Mouse (Mus musculus) urinary bladder, postnatal 4 days (tissue): ENCODE measurements at regions not wholly inside any gene's neighbourhood (a gene's known extent, or its start where the extent isn't known, plus 50 kb on each side); places are given as distances from the start of the nearest gene placed in this dataset.

Experiments used
- DNase-seq, 2 experiments: peaks; one replicate each; pipeline ENCODE4 v3.0.0; 2021 to 2022; ENCODE audit warnings: low spot score in 2 of 2

DNA sequence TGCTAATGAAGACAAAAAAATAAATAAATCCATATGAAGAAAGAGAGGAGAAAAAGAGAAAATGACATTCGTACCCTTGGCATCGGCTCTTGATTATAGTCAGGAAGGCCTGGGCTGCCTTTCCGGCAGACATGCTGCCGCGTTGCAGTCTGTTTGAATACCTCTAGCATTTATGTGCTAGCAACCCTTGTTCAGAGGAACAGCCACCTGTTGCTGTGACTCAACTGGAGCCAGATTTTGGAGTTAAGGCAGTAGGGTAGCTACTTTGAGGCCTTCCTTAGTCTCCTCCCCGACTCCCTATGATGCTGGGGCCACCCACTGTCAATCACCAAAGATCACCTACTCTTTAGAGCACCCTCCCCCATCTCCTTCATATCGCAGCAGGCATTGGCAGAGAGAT lies 148.5 kb upstream of the Cops8 start:
- DNase-seq: no peak

- DNase-seq: no peak
Observed at GRCm38 (mm10) chr1:90457396-90457795, 145.4 kb upstream of the Cops8 start.

- DNase-seq: no peak
Observed at GRCm38 (mm10) chr1:90458176-90458575, 144.6 kb upstream of the Cops8 start.

- DNase-seq: no peak
Observed at GRCm38 (mm10) chr1:90461699-90462098, 141.1 kb upstream of the Cops8 start.

- DNase-seq: no peak
Observed at GRCm38 (mm10) chr1:90463302-90463701, 139.5 kb upstream of the Cops8 start.

- no peak for DNase-seq
Observed at GRCm38 (mm10) chr1:90467646-90468045, 135.1 kb upstream of the Cops8 start.

GRCm38 (mm10) chr1:90470996-90471395 lies 131.8 kb upstream of the Cops8 start:
- no peak for DNase-seq

GRCm38 (mm10) chr1:90471806-90472205 lies 131.0 kb upstream of the Cops8 start:
- no peak for DNase-seq

DNA sequence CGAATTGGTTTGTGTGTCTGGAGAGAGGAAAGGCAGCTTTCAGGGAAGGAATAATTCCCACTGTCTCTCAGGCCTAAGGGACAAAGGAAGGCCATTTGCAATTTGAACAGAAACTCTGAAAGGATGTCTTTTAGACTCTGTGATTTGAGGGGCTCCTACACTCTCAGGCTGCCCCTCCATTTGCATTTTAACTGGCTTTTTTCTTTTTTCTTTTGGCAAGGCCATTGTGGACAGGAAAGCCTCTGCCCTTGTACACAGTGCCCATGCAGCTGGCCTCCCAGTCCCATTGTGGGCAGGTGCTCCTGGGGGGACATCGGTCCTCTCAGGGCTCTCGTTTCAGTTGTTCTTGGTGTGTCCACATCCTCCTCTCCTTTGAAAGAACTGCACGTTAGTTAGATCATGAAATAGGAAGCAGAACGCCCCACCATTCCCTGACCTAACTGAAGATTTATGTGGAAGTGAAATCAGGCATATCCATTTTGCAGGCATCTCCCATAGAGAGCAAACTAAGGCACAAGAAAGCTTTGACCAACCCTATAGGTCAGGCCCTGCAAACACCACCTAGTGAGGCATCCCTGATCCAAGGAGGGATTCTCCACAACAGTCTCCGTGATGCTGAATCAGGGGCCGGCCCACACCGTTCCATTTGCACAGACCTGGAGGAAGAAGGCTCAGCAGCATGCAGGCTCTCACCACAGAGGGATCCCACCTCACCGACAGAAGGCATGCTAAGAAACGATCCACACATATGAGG lies 127.5 kb upstream of the Cops8 start:
- DNase-seq: no peak

DNA sequence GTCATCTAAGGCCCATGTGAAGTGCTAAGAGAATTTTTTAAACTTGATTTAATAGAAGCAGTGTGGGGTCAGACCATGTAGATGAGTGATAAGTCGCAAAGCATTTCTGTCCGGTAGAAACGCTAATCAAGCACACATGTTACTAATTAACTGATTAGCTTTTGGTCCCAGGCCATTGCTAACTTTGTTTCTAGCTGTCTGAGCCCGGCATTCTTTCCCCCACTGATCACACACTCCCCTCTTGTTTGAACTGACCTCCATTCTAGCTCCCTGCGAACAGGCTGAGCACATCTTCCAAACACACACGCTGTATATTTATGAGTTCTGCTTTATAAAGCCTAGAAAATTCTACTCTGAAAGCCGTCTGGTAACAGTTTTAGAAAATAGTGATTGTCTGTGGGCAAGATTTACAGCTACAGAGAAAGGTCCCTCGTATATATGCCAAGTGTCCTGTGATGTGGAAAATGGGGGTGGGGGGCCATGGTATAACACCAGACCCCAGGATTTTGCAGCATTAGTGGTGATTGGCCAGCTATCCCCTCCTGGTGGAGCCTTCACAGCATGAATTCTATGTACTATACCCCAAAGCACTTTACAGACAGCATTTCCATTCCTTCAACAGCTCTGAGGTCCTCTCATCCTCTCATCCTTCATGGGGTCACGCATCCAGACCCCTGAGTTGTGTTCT lies 126.1 kb upstream of the Cops8 start:
- no peak for DNase-seq

DNA sequence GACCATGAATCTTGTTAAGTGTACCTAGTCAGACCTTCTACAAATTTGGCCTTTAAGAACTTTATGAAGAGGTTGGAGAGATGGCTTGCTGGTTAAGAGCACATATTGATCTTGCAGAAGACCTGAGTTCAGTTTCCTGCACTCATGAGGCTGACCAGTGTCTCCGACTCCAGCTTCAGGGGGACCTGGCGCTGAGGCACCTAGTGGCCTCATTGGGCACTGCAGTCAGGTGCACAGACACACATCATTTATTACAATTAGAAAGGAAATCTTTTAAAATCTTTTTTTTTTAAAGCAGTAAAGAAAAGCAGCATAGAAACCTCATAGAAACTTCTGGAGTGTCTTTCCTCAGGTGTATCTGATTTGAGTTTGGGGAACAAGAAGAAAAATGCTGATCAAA lies 123.9 kb upstream of the Cops8 start:
- no peak for DNase-seq

DNA sequence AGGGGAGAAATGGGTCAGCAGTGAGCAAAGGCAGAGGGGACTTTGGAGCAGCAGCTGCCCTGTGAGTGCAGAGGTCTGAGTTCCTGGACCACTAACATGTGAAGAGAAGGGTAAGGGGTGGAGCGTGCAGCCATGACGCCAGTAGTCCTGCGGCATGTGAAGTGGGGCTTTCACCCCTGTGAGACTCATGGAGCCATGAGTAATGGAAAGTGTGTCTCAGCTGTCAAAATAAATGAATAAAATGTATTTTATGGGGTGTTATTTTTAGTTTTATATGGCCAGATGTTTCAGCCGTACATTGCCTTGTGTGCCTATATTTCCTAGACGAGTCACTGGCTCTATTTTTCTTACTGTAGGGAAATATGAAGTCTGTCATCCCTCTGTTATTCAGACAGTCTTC lies 121.5 kb upstream of the Cops8 start:
- DNase-seq: no peak

DNA sequence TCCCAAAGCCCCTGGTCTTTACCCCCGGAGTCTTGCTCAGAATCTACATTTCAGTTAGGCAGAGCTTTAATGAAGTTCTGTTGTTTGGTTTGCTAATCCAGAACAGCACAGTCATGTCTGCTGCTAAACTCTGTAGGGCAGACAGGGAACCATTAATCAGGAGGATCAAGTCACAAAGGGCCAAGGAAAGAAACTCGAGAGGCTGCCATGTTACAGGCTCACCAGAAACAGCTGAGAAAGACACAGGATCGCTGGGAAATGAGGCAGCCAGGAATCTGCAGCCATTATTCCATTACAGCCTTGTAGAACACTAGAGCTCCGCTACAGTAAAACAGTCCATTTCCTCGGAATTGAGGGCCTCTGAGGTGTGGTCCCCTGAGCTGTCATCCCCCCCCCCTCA lies 121.1 kb upstream of the Cops8 start:
- no peak for DNase-seq

DNA sequence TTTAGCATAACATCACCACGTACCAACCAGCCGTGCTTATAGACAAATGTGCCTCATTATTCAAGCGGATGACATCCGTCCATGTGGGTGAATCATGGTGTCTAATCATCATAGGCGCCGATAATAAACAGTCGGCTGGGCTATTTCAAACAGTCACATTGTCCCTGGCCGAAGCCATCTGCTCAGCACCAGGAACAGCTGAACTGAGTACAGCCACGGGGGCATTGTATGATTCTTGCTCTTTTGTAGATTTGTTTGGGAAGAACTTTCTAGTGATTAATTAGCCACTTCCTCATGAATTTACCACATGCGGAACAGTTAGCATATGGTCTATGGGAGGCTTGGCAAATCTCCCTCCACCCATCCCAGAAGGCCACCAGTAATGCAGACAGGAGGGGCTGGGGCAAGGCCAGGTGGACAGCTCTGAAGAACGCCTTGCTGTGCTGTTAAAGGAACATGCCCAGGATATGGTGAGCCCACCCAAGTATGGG lies 116.4 kb upstream of the Cops8 start:
- no peak for DNase-seq

DNA sequence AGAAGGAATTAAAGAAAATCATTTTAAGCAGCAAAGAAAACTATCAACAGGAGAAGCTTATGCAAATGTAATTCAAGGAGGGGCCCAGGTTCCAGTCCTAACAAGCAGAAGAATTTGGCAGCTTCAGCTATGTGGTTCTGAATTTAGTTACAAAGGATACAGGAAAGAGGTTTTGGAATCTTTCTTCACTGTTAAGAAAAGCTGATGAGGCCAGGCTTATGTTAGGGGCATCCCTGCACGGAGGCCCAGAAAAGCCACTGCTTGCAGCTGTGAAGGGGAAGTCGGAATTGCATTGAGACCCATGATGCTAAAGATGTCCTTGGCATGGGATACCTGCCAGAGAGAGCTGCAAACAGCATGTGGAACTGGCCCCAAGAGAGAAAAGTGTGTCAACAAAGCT lies 114.9 kb upstream of the Cops8 start:
- no peak for DNase-seq

DNA sequence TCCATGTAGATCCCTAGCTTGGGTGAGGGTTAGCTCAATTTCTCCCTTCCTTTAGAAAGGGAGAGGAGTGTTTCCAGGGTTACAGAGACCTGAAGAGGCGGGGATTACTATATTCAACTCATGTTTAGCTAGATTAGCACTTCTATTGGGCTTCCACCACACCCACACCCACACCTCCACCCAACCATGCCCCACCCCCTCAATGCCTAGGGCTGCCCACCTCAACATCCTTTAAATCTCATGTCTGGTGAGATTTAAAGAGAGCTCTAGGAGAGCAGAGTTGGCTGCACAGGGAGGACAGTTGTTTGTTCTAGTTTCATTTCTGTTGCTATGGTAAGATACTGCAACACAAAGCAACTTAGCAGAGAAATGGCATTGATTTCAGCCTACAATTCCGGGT lies 113.8 kb upstream of the Cops8 start:
- no peak for DNase-seq

GRCm38 (mm10) chr1:90490335-90490734 lies 112.4 kb upstream of the Cops8 start:
- DNase-seq: no peak

- DNase-seq: peak in 1 of 2 experiments; percentile 32
Observed at GRCm38 (mm10) chr1:90493481-90493880, 109.3 kb upstream of the Cops8 start.

DNA sequence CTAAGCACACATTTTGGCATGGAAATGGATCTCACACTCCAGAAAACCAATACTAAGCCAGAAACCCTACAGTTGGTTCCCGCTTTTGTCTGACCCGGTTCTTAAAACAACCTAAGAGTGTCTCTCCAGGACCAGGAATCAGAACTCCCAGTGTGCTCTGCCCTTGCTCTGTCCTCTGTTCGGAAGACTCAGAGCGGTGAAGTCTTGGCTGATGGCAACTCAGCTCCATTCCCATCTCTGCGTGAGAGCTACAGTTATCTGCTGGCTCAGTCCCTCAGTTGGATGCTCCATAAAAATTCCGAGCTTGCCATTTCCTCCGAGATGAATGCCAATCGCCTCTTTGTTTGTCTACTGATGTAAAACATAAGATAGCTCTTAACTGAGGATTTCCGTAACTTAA lies 107.6 kb upstream of the Cops8 start:
- DNase-seq: no peak

- peak; percentile 71 to 73 for DNase-seq
Observed at GRCm38 (mm10) chr1:90497568-90497967, 105.2 kb upstream of the Cops8 start.

DNA sequence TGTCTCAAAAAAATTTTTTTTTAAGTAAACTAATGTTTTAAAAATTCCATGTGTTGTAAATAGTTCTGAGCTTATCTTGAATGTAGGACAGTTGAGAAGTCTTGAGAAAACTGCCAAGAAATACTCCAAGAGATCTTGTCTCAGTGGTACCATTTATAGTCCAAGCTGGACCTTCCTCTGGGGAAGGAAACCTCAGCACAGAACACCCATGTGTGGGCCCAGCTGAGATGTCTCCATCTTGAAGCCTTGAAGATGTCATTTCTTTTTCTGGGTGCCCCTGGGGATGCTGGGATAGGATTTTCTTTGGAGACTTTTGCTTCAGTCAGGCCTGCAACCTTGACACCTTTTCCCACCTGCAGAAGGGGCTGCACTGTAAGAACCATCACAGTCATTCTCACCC lies 101.4 kb upstream of the Cops8 start:
- no peak for DNase-seq

DNA sequence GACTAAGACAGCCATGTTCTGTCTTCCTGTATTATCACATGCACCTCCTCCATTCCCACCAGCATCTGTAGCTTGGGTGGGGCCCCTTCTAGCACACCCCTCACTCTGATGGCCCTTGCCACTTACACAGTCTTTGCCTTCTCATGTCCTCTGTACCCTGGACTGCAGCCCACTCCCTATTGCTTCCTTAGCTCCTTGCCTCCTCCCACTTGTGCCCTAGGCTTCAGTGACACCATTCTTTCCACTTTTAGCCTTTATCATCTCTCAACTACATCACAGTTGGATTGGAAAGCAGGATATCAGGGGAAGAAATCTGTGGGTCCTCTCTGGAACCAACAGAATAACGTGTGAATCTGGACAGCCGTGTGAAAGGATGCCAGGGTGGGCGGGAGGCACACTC lies 100.4 kb upstream of the Cops8 start:
- no peak for DNase-seq

- DNase-seq: no peak
Observed at GRCm38 (mm10) chr1:90502771-90503540, 99.8 kb upstream of the Cops8 start.
